17 mouse cellular contexts compared by ENCODE assay signal in genomic region chr11:4700726-4701125, GRCm38 (mm10). TPM values are rescaled to one million over a fixed set of nuclear protein-coding genes. Genes with fewer than 3 reads are reported as not detected.
"Had no signal": no experiment of that assay in that cellular context is flagged by ENCODE, and none has a peak within 500 bp of the region (broad histone marks: within the 10 kb centered on the region; RNA-seq: fewer than 3 reads in every experiment).

No protein-coding gene starts in this region.

- DNase-seq: kidney, adult 18-20 months; kidney, postnatal 36 days; lung, embryonic 14.5 days; lung, postnatal 10 days; lung, postnatal 4 days; midbrain, embryonic 14.5 days; retina, postnatal 1 day; right cerebral cortex, postnatal 4 days; spleen, adult 18-20 months; thymus, postnatal 4 days had no signal

- H3K9ac ChIP-seq: limb, embryonic 15.5 days; liver, embryonic 12.5 days; lung, embryonic 14.5 days; neural tube, embryonic 13.5 days had no signal

- H3K27ac ChIP-seq: kidney, postnatal 0 days; layer of hippocampus, adult 2 months; limb, embryonic 15.5 days; liver, embryonic 12.5 days; midbrain, embryonic 10.5 days; neural tube, embryonic 13.5 days had no signal

- H3K9me3 ChIP-seq: limb, embryonic 15.5 days; liver, embryonic 12.5 days; midbrain, embryonic 10.5 days; neural tube, embryonic 13.5 days had no signal

- H3K4me3 ChIP-seq: layer of hippocampus, adult 2 months; limb, embryonic 15.5 days; liver, embryonic 12.5 days; midbrain, embryonic 10.5 days; neural tube, embryonic 13.5 days had no signal

RNA-seq across cellular contexts. Expression of gene Cabp7, which starts 45.9 kb away (rescaled TPM):
- total RNA-seq: megakaryocyte, adult 5-6 weeks had no signal
